Mouse (Mus musculus) gastrocnemius, postnatal 36 days (tissue): ENCODE measurements at regions not wholly inside any gene's neighbourhood (a gene's known extent, or its start where the extent isn't known, plus 50 kb on each side); places are given as distances from the start of the nearest gene placed in this dataset.

Source experiments
- DNase-seq, 2 experiments: peaks; one replicate each; pipeline ENCODE4 v3.0.0; 2022
- intact Hi-C: fragments of 180-260 bp; cut with DNase I; formaldehyde crosslinking; loops from one replicate; pipeline ENCODE4 v1.15.1; 2025

DNA sequence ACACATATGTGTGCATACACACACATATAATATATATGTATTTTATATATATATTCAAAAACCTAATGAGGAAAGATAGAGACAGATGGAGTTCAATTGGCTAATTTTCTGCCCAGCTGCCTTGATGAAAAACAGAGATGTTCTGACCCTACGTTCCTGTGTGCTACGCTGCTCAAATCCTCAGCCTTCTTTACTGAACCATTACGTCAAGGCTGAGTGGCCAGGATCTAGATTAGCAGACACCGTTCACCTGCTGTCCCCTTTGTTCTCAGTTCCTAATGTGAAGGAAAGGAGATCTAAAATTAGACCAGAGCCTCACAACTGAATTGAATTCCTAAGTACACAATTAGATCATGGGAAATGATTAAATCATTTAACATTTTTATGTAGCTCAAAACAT, 284.3 kb upstream of the Adgrl4 start:
- intact Hi-C loops = no loop called here
- DNase-seq = no peak

DNA sequence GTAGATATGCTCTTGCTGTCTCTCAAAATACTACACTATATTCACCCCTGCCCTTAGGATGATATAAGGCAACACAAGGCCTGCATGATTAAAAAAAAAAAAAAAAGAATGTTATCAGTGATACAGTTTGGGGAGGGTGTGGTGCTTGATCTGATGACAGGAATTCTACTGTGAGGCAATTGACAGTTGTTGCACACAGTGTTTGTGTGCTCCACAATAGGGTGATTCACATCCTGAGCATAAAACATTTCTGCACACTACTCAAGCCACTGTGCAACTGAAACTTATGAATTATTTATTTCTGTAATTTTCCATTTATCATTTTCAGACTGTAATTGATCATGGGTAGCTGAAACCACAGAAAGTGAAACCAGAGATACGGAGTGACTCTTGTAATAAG, 277.2 kb upstream of the Adgrl4 start:
- intact Hi-C loops = no loop called here
- DNase-seq = no peak

- no peak for DNase-seq
- intact Hi-C loops = no loop called here
These were observed 255.6 kb upstream of the Adgrl4 start for GRCm38 (mm10) chr3:151182132-151182531.

DNA sequence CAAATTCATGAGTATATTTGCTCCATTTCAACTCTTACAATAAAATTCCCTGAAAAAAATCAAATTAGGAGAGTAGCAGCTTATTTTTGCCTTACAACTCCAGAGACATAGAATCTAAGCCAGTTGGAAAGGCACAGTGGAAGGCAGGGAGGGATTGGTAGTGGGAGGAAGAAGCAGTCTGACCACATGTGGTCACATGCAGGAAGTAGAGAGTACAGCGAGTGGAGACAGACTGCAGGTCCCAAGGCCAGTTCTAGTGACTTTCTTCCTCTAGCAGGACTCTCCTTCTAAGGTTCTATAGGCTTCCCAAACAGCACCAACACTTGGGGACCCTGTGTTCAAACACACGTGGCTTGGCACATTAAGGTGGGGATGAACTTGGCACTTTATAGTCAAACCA, 245.6 kb upstream of the Adgrl4 start:
- no peak for DNase-seq
- intact Hi-C loops = no loop called here

- intact Hi-C loops = no loop called here
- no peak for DNase-seq
These were observed 226.7 kb upstream of the Adgrl4 start for GRCm38 (mm10) chr3:151210978-151211377.

GRCm38 (mm10) chr3:151216764-151217502, 220.8 kb upstream of the Adgrl4 start:
- no peak for DNase-seq
- intact Hi-C loops = no loop called here

- intact Hi-C loops = no loop called here
- no peak for DNase-seq
These were observed 215.3 kb upstream of the Adgrl4 start for GRCm38 (mm10) chr3:151222407-151222806.

- intact Hi-C loops = no loop called here
These were observed 185.2 kb upstream of the Adgrl4 start for GRCm38 (mm10) chr3:151252458-151252857.

GRCm38 (mm10) chr3:151262821-151263220, 174.9 kb upstream of the Adgrl4 start:
- intact Hi-C loops = no loop called here
- no peak for DNase-seq

More at GRCm38 (mm10) chr3:151252458-151252857, 185.2 kb upstream of the Adgrl4 start:
- no peak for DNase-seq

GRCm38 (mm10) chr3:151265658-151266057, 172.0 kb upstream of the Adgrl4 start:
- DNase-seq = no peak
- intact Hi-C loops = no loop called here

- intact Hi-C loops = no loop called here
- DNase-seq = no peak
These were observed 168.2 kb upstream of the Adgrl4 start for GRCm38 (mm10) chr3:151269514-151269913.

- intact Hi-C loops = no loop called here
- DNase-seq = no peak
These were observed 153.9 kb upstream of the Adgrl4 start for GRCm38 (mm10) chr3:151283829-151284228.

DNA sequence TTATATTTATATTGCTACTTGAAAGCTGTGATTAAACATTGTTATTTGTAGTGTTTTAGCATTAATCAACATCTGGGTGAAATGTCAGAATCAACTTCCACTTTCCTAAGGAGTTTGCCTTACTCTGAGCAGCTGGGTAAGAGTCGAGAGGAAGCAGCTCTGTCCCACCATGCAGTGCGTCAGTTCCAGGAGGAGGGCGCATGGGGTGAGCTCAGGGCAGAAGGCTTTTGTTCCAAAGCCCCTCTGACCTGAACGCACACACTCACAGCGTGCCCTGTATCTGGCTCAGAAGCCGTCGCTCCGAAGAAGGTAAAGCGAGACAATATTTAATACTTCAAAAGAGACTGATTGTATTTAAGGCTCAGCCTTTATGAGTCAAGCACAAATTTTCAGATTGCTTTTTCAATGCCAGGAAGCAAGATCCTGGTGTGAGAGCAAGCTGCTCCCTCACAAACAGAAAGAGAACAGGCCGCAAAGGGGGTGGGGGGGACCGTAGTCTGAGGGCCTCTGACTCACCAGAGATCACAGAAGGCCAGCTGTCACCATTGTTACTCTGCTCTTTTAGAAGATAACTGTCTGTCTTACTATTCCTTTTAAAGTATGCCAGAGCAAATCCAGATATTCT, 143.6 kb upstream of the Adgrl4 start:
- no peak for DNase-seq
- intact Hi-C loops = no loop called here

- DNase-seq = no peak
- intact Hi-C loops = no loop called here
These were observed 143.1 kb upstream of the Adgrl4 start for GRCm38 (mm10) chr3:151294606-151295005.

DNA sequence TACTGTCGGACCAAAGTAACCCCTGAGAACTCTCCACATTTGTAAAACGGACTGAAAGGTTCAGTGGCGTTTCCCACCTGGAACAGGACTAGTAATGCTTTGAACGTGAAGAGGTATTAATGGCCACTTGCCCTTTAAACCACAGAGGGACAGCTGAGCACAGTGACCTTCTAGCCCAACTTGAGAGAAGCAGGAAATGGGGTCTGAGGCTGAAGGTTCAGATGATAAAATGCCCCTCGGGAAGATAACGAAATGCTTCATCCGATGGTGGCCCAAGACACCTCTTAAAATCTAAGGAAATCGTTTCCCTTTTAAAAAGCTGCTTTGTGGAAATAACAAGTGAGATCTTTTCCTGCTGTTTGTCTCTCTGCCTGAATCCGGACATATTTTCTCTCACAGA, 142.7 kb upstream of the Adgrl4 start:
- no peak for DNase-seq

DNA sequence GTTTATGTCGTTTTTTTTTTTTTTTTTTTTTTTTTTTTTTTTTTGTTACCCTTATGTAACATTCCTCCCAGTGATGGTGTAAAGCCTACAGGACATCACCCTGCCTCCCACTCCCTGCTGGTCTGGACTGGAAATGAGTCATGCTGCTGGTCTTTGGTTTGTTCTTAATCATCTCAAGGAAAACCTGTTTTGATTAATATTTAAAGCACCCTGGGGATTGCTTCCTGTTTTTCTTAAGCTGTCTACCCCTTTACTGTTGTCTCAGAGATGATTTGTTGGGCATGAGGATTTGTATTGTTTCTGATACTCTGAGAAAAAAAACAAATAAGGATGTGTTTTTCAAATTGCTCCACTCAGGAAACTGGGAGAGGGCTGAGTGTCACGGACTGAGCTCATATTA, 139.4 kb upstream of the Adgrl4 start:
- intact Hi-C loops = no loop called here
- DNase-seq = no peak

More for the DNA sequence above, 142.7 kb upstream of the Adgrl4 start:
- intact Hi-C loops = no loop called here

DNA sequence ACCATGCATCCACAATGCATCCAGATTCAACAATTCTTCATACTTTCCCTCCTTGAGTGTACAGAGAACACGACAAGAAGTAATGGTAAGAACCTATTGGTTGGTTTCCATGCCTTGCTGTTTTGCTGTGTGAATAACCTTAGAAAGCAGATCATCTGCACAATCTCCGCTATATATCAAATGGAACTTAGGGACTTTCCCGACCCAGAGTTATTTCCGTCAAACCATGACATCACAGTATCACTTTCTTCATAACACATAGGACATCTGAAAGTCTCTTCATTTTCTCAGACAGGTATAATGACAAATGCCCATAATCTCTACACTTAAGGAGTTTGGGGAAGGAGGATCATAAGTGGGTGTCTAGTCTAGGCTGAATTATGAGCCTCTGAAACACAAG, 132.3 kb upstream of the Adgrl4 start:
- intact Hi-C loops = no loop called here
- no peak for DNase-seq

DNA sequence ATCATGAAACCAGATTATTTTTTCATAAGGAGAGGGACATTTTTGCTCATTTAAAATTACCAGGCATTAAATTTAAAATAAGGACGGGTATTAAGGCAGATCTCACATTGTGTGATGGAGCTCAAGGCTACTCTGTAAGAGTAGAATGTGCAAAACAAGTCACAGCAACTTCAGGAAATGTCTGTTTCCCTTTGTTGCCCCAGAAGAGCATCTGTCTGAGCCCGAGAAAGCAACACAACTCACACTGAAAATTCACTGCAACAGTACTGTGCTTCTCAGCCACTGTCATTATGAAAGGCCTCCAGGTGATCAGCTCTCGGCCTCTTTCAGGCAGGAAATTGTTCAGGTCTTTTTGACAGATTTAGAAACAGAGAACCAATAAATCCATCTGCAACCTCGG, 129.7 kb upstream of the Adgrl4 start:
- intact Hi-C loops = no loop called here
- no peak for DNase-seq

DNA sequence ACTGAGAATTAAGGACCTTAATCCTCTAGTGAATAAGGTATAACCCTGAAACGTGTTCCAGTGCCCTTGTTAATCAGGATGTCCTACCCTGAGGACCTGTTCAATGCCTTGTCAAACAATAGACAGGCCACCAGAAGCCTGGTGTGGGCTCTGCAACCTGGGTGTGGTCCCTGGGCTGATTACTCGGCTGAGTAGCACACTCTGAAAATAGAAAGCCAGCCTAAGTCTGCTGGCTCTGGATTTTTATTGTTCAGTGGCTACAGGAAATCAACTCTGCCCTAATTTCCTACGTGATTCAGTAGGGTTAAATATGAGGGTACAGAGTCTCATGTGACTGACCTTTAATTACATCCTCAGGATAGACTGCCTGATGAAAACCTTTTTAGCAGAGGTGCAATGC, 113.9 kb upstream of the Adgrl4 start:
- peak in 1 of 2 experiments; percentile 11 for DNase-seq
- intact Hi-C loops = no loop called here

DNA sequence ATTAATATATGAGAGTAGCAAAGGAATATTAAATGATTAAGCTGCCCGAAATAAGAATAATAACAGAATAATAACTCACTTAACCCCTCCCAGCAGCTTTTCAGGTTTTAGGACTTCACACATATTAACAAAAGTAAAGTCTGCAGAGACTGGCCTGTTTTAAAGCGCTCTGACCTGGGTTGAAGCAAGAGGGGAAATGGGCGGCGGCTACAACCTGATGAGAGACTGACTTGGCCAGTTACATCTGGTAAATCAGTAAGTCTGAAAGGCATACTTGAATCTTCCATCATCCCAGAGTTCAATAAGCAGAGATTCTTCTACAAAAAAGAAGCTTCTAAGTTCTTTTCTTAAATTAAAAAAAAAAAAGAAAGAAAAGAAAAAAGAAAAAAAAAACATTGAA, 107.9 kb upstream of the Adgrl4 start:
- intact Hi-C loops = no loop called here
- no peak for DNase-seq

- intact Hi-C loops = no loop called here
- DNase-seq = no peak
These were observed 105.8 kb upstream of the Adgrl4 start for GRCm38 (mm10) chr3:151331906-151332305.

GRCm38 (mm10) chr3:151332317-151332687, 105.4 kb upstream of the Adgrl4 start:
- intact Hi-C loops = no loop called here

More at GRCm38 (mm10) chr3:151332317-151332687, 105.4 kb upstream of the Adgrl4 start:
- no peak for DNase-seq
